Mouse (Mus musculus) erythroid progenitor cell, adult 5-6 weeks (primary cell): ENCODE measurements around the gene Hoxc4. TPM values are rescaled to one million over a fixed set of nuclear protein-coding genes. Genes with fewer than 3 reads are reported as not detected.

ENCODE experiments used
- ATAC-seq: replicated peaks from 2 replicates; pipeline ENCODE4 v1.8.0; 2016; ENCODE audit warnings: moderate number of reproducible peaks, mild to moderate bottlenecking, moderate TSS enrichment, inconsistent platforms; ENCODE audit not compliant: poor library complexity, low FRiP score, severe bottlenecking
- total RNA-seq, 2 experiments: library from RNA; stranded (forward) in 1 of 2; stranded (reverse) in 1 of 2; fragments of 150-400 nt in 1 of 2; fragments of 186-747, 209-891 nt in 1 of 2; gene quantifications; 2 replicates each; pipeline versions ENCODE4 v1.2.3 to v1.2.4; 2015 to 2017; ENCODE audit warnings: low replicate concordance in 2 of 2

The Hoxc4 gene
- total RNA-seq, 2 experiments from 2014 or later = not detected

- no peak for ATAC-seq
Measured at GRCm38 (mm10) chr15:103032646-103033575, 14.2 kb downstream of the Hoxc4 start.

GRCm38 (mm10) chr15:103034043-103034806, 15.5 kb downstream of the Hoxc4 start:
- no peak for ATAC-seq

GRCm38 (mm10) chr15:103034807-103035547, 16.2 kb downstream of the Hoxc4 start:
- no peak for ATAC-seq

- ATAC-seq = no peak
Measured at GRCm38 (mm10) chr15:103035548-103035881, 16.8 kb downstream of the Hoxc4 start.

GRCm38 (mm10) chr15:103037579-103037978, 18.8 kb downstream of the Hoxc4 start:
- no peak for ATAC-seq

GRCm38 (mm10) chr15:103038701-103039480, 20.2 kb downstream of the Hoxc4 start:
- no peak for ATAC-seq

GRCm38 (mm10) chr15:103039609-103040008, 20.9 kb downstream of the Hoxc4 start:
- no peak for ATAC-seq

GRCm38 (mm10) chr15:103040601-103041000, 21.9 kb downstream of the Hoxc4 start:
- ATAC-seq = no peak

- no peak for ATAC-seq
Measured at GRCm38 (mm10) chr15:103041613-103042012, 22.9 kb downstream of the Hoxc4 start.

GRCm38 (mm10) chr15:103042209-103042608, 23.5 kb downstream of the Hoxc4 start:
- ATAC-seq = no peak

GRCm38 (mm10) chr15:103051670-103052069, 32.9 kb downstream of the Hoxc4 start:
- ATAC-seq = no peak

GRCm38 (mm10) chr15:103053210-103053609, 34.5 kb downstream of the Hoxc4 start:
- no peak for ATAC-seq

GRCm38 (mm10) chr15:103056396-103056795, 37.7 kb downstream of the Hoxc4 start:
- ATAC-seq = no peak

GRCm38 (mm10) chr15:103058715-103059114, 40.0 kb downstream of the Hoxc4 start:
- no peak for ATAC-seq

- no peak for ATAC-seq
Measured at GRCm38 (mm10) chr15:103059393-103059992, 40.8 kb downstream of the Hoxc4 start.

- no peak for ATAC-seq
Measured at GRCm38 (mm10) chr15:103060021-103060340, 41.2 kb downstream of the Hoxc4 start.

GRCm38 (mm10) chr15:103060341-103061130, 41.8 kb downstream of the Hoxc4 start:
- ATAC-seq = no peak

GRCm38 (mm10) chr15:103061131-103061825, 42.5 kb downstream of the Hoxc4 start:
- ATAC-seq = no peak
